Mouse (Mus musculus): ENCODE results near the gene Tfip11.

Tfip11 gene

GRCm38 (mm10) chr5:112325546-112326445, at the start of gene Tfip11:
Gene Tfip11, plus strand, starts transcription at chr5:112326358.
- peak; percentile 96 for DNase-seq

- no peak for DNase-seq
These were observed 49.2 kb upstream of the Tfip11 start for GRCm38 (mm10) chr5:112276907-112277348.

GRCm38 (mm10) chr5:112277906-112278470, 48.2 kb upstream of the Tfip11 start:
- DNase-seq = no peak

- DNase-seq = no peak
These were observed 46.8 kb upstream of the Tfip11 start for GRCm38 (mm10) chr5:112279181-112280021.

DNA sequence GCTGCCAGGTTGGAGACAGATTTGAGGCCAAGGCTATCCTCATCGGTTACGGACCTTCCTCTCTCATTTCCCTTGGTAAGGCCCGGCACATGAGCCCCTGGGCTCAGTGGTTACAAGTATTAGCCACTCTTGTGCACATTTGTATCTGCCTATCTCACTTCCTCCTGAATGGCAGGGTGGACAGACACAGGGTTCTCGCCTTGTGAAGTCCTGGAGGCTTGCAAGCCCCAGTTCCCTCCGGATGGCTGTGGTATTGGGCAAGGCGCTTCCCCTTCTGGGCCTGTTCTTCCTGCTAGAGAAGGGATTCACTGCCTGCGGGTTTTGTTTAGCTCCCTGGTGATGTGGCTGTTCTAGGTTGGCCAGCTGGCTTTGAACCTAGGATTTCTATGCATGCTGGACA, 46.0 kb upstream of the Tfip11 start:
- peak; percentile 67 for DNase-seq

- DNase-seq = no peak
These were observed 45.1 kb upstream of the Tfip11 start for GRCm38 (mm10) chr5:112280863-112281660.

DNA sequence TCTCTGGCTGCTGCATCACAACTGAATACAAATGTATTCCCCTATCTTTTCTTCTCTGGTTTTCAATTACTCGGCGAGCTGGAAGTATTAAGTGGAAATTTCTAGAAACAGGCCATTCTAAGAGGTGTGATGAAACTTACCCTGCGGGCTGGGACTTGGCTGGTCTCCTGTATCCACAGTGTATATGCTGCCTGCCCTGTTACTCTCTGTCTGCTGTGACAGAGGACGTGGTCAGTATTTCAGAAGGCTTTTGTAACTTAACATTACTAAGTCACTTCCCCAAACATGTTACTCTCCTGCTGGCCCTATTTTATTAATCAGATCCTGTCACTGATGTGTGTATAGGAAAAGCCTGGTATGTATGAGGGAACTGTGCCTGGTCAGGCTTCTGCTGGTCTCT, 44.5 kb upstream of the Tfip11 start:
- DNase-seq = peak; percentile 65

GRCm38 (mm10) chr5:112282123-112282779, 43.9 kb upstream of the Tfip11 start:
- DNase-seq = no peak

GRCm38 (mm10) chr5:112282780-112283482, 43.2 kb upstream of the Tfip11 start:
- no peak for DNase-seq

- DNase-seq = peak; percentile 76
These were observed 42.5 kb upstream of the Tfip11 start for GRCm38 (mm10) chr5:112283543-112284202.

DNA sequence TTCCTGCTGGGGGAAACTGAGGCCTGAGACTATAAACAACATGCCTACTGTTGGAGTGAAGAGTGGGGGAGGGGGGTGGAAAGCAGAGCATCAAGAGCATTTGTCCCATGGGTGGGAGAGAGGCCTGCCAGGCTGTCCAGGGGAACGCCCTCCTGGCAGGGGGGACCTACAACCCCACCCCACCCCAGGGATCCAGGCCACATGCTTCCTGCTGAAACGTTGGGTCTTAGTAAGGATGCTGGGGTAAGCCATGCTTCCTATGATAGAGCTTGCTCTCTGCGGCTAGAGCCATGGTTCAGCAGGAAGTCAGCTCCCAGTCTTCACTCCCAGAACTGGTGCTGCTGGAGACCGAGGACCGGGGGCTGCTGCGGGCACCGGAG, 42.0 kb upstream of the Tfip11 start:
- no peak for DNase-seq

DNA sequence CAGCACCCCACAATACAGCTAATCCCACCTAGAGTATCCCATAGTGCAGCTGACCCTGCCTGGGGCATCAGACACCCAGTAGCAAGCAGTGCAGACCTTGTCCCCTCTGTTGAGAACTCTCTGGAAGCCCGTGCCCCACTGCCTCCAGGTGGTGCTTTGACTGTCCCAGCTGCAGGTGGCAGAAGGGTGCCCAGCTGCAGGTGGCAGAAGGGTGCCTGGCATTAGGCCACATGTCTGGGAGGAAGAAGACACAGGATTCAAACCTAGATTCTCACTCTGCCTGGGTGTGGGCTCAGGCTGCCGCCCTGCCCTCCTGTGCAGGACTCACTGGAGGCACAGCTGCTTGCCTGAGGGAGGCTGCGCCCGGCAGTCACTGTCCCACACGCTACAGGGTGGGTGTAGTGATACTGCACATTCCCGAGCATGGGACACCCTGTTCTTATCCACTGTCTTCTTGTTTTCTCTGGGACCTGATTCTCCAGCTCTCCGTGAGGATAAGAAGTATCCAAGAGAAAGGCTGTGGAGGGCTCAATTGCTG, 40.5 kb upstream of the Tfip11 start:
- no peak for DNase-seq

- DNase-seq = no peak
These were observed 39.6 kb upstream of the Tfip11 start for GRCm38 (mm10) chr5:112286608-112286983.

GRCm38 (mm10) chr5:112286984-112287641, 39.0 kb upstream of the Tfip11 start:
- DNase-seq = peak; percentile 59

- DNase-seq = no peak
These were observed 38.5 kb upstream of the Tfip11 start for GRCm38 (mm10) chr5:112287652-112288051.

GRCm38 (mm10) chr5:112288193-112289141, 37.7 kb upstream of the Tfip11 start:
- DNase-seq = peak; percentile 79

- DNase-seq = peak; percentile 57
These were observed 36.9 kb upstream of the Tfip11 start for GRCm38 (mm10) chr5:112289236-112289635.

- no peak for DNase-seq
These were observed 36.2 kb upstream of the Tfip11 start for GRCm38 (mm10) chr5:112289819-112290535.

Measured in lung, postnatal 36 days (tissue).